Mouse (Mus musculus): ENCODE results near the gene Abhd16b. TPM values are rescaled to one million over a fixed set of nuclear protein-coding genes. Genes with fewer than 3 reads are reported as not detected.
"Not testable (repeated sequence)": the region's sequence is repeated elsewhere in the genome, so short reads cannot be mapped to it uniquely, and the experiment has no call there.

Gene Abhd16b
- polyA plus RNA-seq, 1 experiment from 2014 or later = 0.07 TPM

GRCm38 (mm10) chr2:181485741-181486140 lies 7.3 kb upstream of the Abhd16b start:
- Histone ChIP-seq H3K27me3 (replicated peaks; ENCODE audit: control insufficient read depth, insufficient read depth, low read length) (no peaks in the 10 kb centered on the region; the same call in 1 of the 2 replicates), H3K9ac (ENCODE audit: low read depth, low read length) (no peak overlapping the region), H3K27ac (ENCODE audit: low read depth, low read length) (no peak overlapping the region), H3K9me3 (ENCODE audit: control insufficient read depth) (no peaks in the 10 kb centered on the region), H3K4me1 (replicated peaks; ENCODE audit: control insufficient read depth, insufficient read depth, low read length) (0 out of 2 replicates have a peak, but pooled peaks cover 3% of the 10 kb centered on the region), H3K4me3 (ENCODE audit: low read depth, low read length) (no peak overlapping the region), H3K36me3 (ENCODE audit: control insufficient read depth, insufficient read depth) (no peaks in the 10 kb centered on the region; the same call in 1 of the 2 replicates), H3K4me2 (replicated peaks; ENCODE audit: low read depth) (no peak overlapping the region)
- TF ChIP-seq CTCF (IDR thresholded peaks at IDR 0.05; ENCODE audit: low read depth) = no peak
- no peak for ATAC-seq
- 32% methylated on average over 1 of the region's 1 CpGs for WGBS

- Histone ChIP-seq H3K4me2 (replicated peaks; ENCODE audit: low read depth) (no peak overlapping the region), H3K4me1 (replicated peaks; ENCODE audit: control insufficient read depth, insufficient read depth, low read length) (0 out of 2 replicates have a peak, but pooled peaks cover 3% of the 10 kb centered on the region), H3K9me3 (ENCODE audit: control insufficient read depth) (no peaks in the 10 kb centered on the region), H3K27ac (ENCODE audit: low read depth, low read length) (peak overlapping the region; percentile 46), H3K27me3 (replicated peaks; ENCODE audit: control insufficient read depth, insufficient read depth, low read length) (no peaks in the 10 kb centered on the region; the same call in 1 of the 2 replicates), H3K9ac (ENCODE audit: low read depth, low read length) (no peak overlapping the region), H3K4me3 (ENCODE audit: low read depth, low read length) (no peak overlapping the region), H3K36me3 (ENCODE audit: control insufficient read depth, insufficient read depth) (no peaks in the 10 kb centered on the region; the same call in 1 of the 2 replicates)
- WGBS = 24% methylated on average over 5 of the region's 5 CpGs
- ATAC-seq = peak; percentile 32
- TF ChIP-seq CTCF (IDR thresholded peaks at IDR 0.05; ENCODE audit: low read depth) = no peak
These were observed 5.4 kb upstream of the Abhd16b start for GRCm38 (mm10) chr2:181487338-181488277.

- no peaks in the 10 kb centered on the region for H3K9me3 ChIP-seq (ENCODE audit: control insufficient read depth)
- H3K36me3 ChIP-seq (ENCODE audit: control insufficient read depth, insufficient read depth) = no peaks in the 10 kb centered on the region
- H3K9ac ChIP-seq (ENCODE audit: low read depth, low read length) = no peak overlapping the region
- H3K27ac ChIP-seq (ENCODE audit: low read depth, low read length) = no peak overlapping the region
- no peak overlapping the region for H3K4me3 ChIP-seq (ENCODE audit: low read depth, low read length)
- WGBS = 27% methylated on average over 7 of the region's 7 CpGs
- H3K27me3 ChIP-seq (replicated peaks; ENCODE audit: control insufficient read depth, insufficient read depth, low read length) = no peaks in the 10 kb centered on the region
- no peaks in the 10 kb centered on the region for H3K4me1 ChIP-seq (replicated peaks; ENCODE audit: control insufficient read depth, insufficient read depth, low read length)
- H3K4me2 ChIP-seq (replicated peaks; ENCODE audit: low read depth) = no peak overlapping the region
- TF ChIP-seq CTCF (IDR thresholded peaks at IDR 0.05; ENCODE audit: low read depth) = no peak
- ATAC-seq = no peak
These were observed 1.4 kb upstream of the Abhd16b start for GRCm38 (mm10) chr2:181491432-181492205.

- Histone ChIP-seq H3K4me1 (replicated peaks; ENCODE audit: control insufficient read depth, insufficient read depth, low read length) (no peaks in the 10 kb centered on the region), H3K9me3 (ENCODE audit: control insufficient read depth) (no peaks in the 10 kb centered on the region), H3K27me3 (replicated peaks; ENCODE audit: control insufficient read depth, insufficient read depth, low read length) (no peaks in the 10 kb centered on the region), H3K4me2 (replicated peaks; ENCODE audit: low read depth) (no peak overlapping the region), H3K36me3 (ENCODE audit: control insufficient read depth, insufficient read depth) (no peaks in the 10 kb centered on the region), H3K4me3 (ENCODE audit: low read depth, low read length) (no peak overlapping the region), H3K9ac (ENCODE audit: low read depth, low read length) (no peak overlapping the region), H3K27ac (ENCODE audit: low read depth, low read length) (no peak overlapping the region)
- ATAC-seq = no peak
- WGBS = 48% methylated on average over 3 of the region's 3 CpGs
- TF ChIP-seq CTCF (IDR thresholded peaks at IDR 0.05; ENCODE audit: low read depth) = no peak
These were observed 800 bp upstream of the Abhd16b start for GRCm38 (mm10) chr2:181492206-181492605.

GRCm38 (mm10) chr2:181494266-181494945 lies 1.4 kb downstream of the Abhd16b start:
- WGBS = 81% methylated on average over 26 of the region's 26 CpGs
- no peak for ATAC-seq
- Histone ChIP-seq H3K4me1 (replicated peaks; ENCODE audit: control insufficient read depth, insufficient read depth, low read length) (no peaks in the 10 kb centered on the region), H3K27me3 (replicated peaks; ENCODE audit: control insufficient read depth, insufficient read depth, low read length) (no peaks in the 10 kb centered on the region), H3K9me3 (ENCODE audit: control insufficient read depth) (no peaks in the 10 kb centered on the region), H3K4me3 (ENCODE audit: low read depth, low read length) (no peak overlapping the region), H3K27ac (ENCODE audit: low read depth, low read length) (no peak overlapping the region), H3K36me3 (ENCODE audit: control insufficient read depth, insufficient read depth) (no peaks in the 10 kb centered on the region), H3K9ac (ENCODE audit: low read depth, low read length) (no peak overlapping the region), H3K4me2 (replicated peaks; ENCODE audit: low read depth) (no peak overlapping the region)
- TF ChIP-seq CTCF (IDR thresholded peaks at IDR 0.05; ENCODE audit: low read depth) = no peak

GRCm38 (mm10) chr2:181495845-181496244 lies 2.8 kb downstream of the Abhd16b start:
- H3K9me3 ChIP-seq (ENCODE audit: control insufficient read depth); H3K4me1 ChIP-seq (replicated peaks; ENCODE audit: control insufficient read depth, insufficient read depth, low read length); H3K36me3 ChIP-seq (ENCODE audit: control insufficient read depth, insufficient read depth); H3K9ac ChIP-seq (ENCODE audit: low read depth, low read length); H3K27ac ChIP-seq (ENCODE audit: low read depth, low read length); ATAC-seq; H3K27me3 ChIP-seq (replicated peaks; ENCODE audit: control insufficient read depth, insufficient read depth, low read length); H3K4me3 ChIP-seq (ENCODE audit: low read depth, low read length): not testable (repeated sequence)
- WGBS = 63% methylated on average over 8 of the region's 8 CpGs
- peak overlapping the region; percentile 91 for H3K4me2 ChIP-seq (replicated peaks; ENCODE audit: low read depth)
